Mouse (Mus musculus): ENCODE results near the gene Gm21987. TPM values are rescaled to one million over a fixed set of nuclear protein-coding genes. Genes with fewer than 3 reads are reported as not detected.

Gm21987 gene
- total and polyA plus RNA-seq, 2 experiments from 2014 or later: 6.2 TPM; not detected in 1

- TF ChIP-seq CTCF (IDR thresholded peaks at IDR 0.05; ENCODE audit: low read depth) (no peak), EP300 (IDR thresholded peaks at IDR 0.05; ENCODE audit: low read depth) (no peak)
- H3K27me3 ChIP-seq (ENCODE audit: control insufficient read depth, insufficient read depth, low read length): no peaks in the 10 kb centered on the region
- ATAC-seq (ENCODE audit: insufficient read depth, low read depth): no peak
These were observed 38.9 kb downstream of the Gm21987 start for GRCm38 (mm10) chr16:38385700-38386099.

DNA sequence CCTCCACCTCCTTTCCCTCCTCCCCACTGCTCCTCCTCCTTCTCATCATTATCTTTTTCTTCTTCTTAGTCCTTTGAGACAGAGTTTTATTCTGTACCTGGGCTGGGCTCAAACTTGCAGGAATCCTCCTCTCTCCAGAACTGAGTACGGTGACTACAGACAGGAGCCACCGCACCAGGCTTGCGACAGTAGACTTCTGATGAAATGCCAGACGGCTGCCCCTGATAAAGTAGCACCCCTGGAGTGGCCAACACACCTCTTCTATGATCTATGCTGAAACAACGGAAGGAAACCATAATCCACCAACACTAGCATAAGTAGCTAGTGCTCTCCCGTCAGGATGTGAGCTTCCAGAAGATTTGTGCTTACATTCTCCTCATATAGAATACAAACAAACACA, 40.5 kb downstream of the Gm21987 start:
- no peaks in the 10 kb centered on the region for H3K27me3 ChIP-seq (ENCODE audit: control insufficient read depth, insufficient read depth, low read length)
- no peak for TF ChIP-seq EP300 (IDR thresholded peaks at IDR 0.05; ENCODE audit: low read depth)
- TF ChIP-seq CTCF (IDR thresholded peaks at IDR 0.05; ENCODE audit: low read depth): no peak
- H3K27ac ChIP-seq (ENCODE audit: low read depth): no peak overlapping the region
- H3K4me1 ChIP-seq (ENCODE audit: control insufficient read depth, insufficient read depth): no peaks in the 10 kb centered on the region
- H3K4me3 ChIP-seq (ENCODE audit: low read depth, low read length): no peak overlapping the region
- DNase-seq (ENCODE audit: low spot score): no peak
- H3K9ac ChIP-seq (replicated peaks; ENCODE audit: low read depth, low read length): no peak overlapping the region
- 77% methylated on average over 6 of the region's 6 CpGs for WGBS
- no peak for ATAC-seq (ENCODE audit: insufficient read depth, low read depth)
- H3K4me2 ChIP-seq (ENCODE audit: low read depth, low read length): no peak overlapping the region
- H3K9me3 ChIP-seq (replicated peaks; ENCODE audit: control insufficient read depth, low read length): no peaks in the 10 kb centered on the region
- no peaks in the 10 kb centered on the region for H3K36me3 ChIP-seq (replicated peaks; ENCODE audit: control insufficient read depth, insufficient read depth, low read length)

More at GRCm38 (mm10) chr16:38385700-38386099, 38.9 kb downstream of the Gm21987 start:
- Histone ChIP-seq H3K27ac (ENCODE audit: low read depth) (no peak overlapping the region), H3K36me3 (replicated peaks; ENCODE audit: control insufficient read depth, insufficient read depth, low read length) (no peaks in the 10 kb centered on the region), H3K4me1 (ENCODE audit: control insufficient read depth, insufficient read depth) (no peaks in the 10 kb centered on the region), H3K9ac (replicated peaks; ENCODE audit: low read depth, low read length) (no peak overlapping the region), H3K9me3 (replicated peaks; ENCODE audit: control insufficient read depth, low read length) (no peaks in the 10 kb centered on the region), H3K4me2 (ENCODE audit: low read depth, low read length) (no peak overlapping the region), H3K4me3 (ENCODE audit: low read depth, low read length) (no peak overlapping the region)
- 89% methylated on average over 4 of the region's 4 CpGs for WGBS
- DNase-seq (ENCODE audit: low spot score): no peak

- no peak for DNase-seq (ENCODE audit: low spot score)
- no peak for ATAC-seq (ENCODE audit: insufficient read depth, low read depth)
- TF ChIP-seq EP300 (IDR thresholded peaks at IDR 0.05; ENCODE audit: low read depth) (no peak), CTCF (IDR thresholded peaks at IDR 0.05; ENCODE audit: low read depth) (no peak)
- no peak overlapping the region for H3K9ac ChIP-seq (replicated peaks; ENCODE audit: low read depth, low read length)
- H3K4me2 ChIP-seq (ENCODE audit: low read depth, low read length): no peak overlapping the region
- no peaks in the 10 kb centered on the region for H3K9me3 ChIP-seq (replicated peaks; ENCODE audit: control insufficient read depth, low read length)
- H3K36me3 ChIP-seq (replicated peaks; ENCODE audit: control insufficient read depth, insufficient read depth, low read length): no peaks in the 10 kb centered on the region
- WGBS: 68% methylated on average over 6 of the region's 6 CpGs
- H3K4me1 ChIP-seq (ENCODE audit: control insufficient read depth, insufficient read depth): no peaks in the 10 kb centered on the region
- no peak overlapping the region for H3K27ac ChIP-seq (ENCODE audit: low read depth)
- H3K27me3 ChIP-seq (ENCODE audit: control insufficient read depth, insufficient read depth, low read length): no peaks in the 10 kb centered on the region
- no peak overlapping the region for H3K4me3 ChIP-seq (ENCODE audit: low read depth, low read length)
These were observed 41.9 kb downstream of the Gm21987 start for GRCm38 (mm10) chr16:38388757-38389156.

- no peaks in the 10 kb centered on the region for H3K4me1 ChIP-seq (ENCODE audit: control insufficient read depth, insufficient read depth)
- H3K36me3 ChIP-seq (replicated peaks; ENCODE audit: control insufficient read depth, insufficient read depth, low read length): no peaks in the 10 kb centered on the region
- ATAC-seq (ENCODE audit: insufficient read depth, low read depth): no peak
- WGBS: 77% methylated on average over 8 of the region's 8 CpGs
- no peak for DNase-seq (ENCODE audit: low spot score)
- no peak overlapping the region for H3K9ac ChIP-seq (replicated peaks; ENCODE audit: low read depth, low read length)
- no peak overlapping the region for H3K4me2 ChIP-seq (ENCODE audit: low read depth, low read length)
- H3K9me3 ChIP-seq (replicated peaks; ENCODE audit: control insufficient read depth, low read length): no peaks in the 10 kb centered on the region
- TF ChIP-seq EP300 (IDR thresholded peaks at IDR 0.05; ENCODE audit: low read depth) (no peak), CTCF (IDR thresholded peaks at IDR 0.05; ENCODE audit: low read depth) (no peak)
- H3K27me3 ChIP-seq (ENCODE audit: control insufficient read depth, insufficient read depth, low read length): no peaks in the 10 kb centered on the region
- H3K4me3 ChIP-seq (ENCODE audit: low read depth, low read length): no peak overlapping the region
- H3K27ac ChIP-seq (ENCODE audit: low read depth): no peak overlapping the region
These were observed 42.5 kb downstream of the Gm21987 start for GRCm38 (mm10) chr16:38389284-38389893.

DNA sequence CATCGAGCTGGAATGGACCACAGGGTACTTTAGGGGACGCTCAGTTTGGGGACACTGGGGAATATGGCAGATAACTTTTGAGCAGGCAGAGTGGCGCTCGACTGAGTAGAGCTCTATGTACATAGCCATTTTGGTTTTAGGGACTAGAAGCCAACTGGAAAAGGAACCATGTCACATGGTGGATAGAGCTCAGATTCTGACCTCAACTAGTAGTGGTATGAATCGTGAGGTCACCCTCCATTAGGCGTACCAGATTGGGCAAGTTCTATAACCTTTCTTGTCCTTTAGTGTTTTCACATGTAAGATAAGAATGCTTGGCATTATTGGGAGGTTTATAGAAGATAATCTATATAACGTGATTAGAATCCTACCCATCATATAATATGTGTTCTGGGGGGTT, 43.5 kb downstream of the Gm21987 start:
- Histone ChIP-seq H3K27me3 (ENCODE audit: control insufficient read depth, insufficient read depth, low read length) (no peaks in the 10 kb centered on the region), H3K4me1 (ENCODE audit: control insufficient read depth, insufficient read depth) (no peaks in the 10 kb centered on the region), H3K36me3 (replicated peaks; ENCODE audit: control insufficient read depth, insufficient read depth, low read length) (no peaks in the 10 kb centered on the region), H3K4me3 (ENCODE audit: low read depth, low read length) (no peak overlapping the region), H3K4me2 (ENCODE audit: low read depth, low read length) (no peak overlapping the region), H3K9ac (replicated peaks; ENCODE audit: low read depth, low read length) (no peak overlapping the region), H3K27ac (ENCODE audit: low read depth) (no peak overlapping the region), H3K9me3 (replicated peaks; ENCODE audit: control insufficient read depth, low read length) (no peaks in the 10 kb centered on the region)
- TF ChIP-seq EP300 (IDR thresholded peaks at IDR 0.05; ENCODE audit: low read depth) (no peak), CTCF (IDR thresholded peaks at IDR 0.05; ENCODE audit: low read depth) (no peak)
- 86% methylated on average over 7 of the region's 7 CpGs for WGBS
- DNase-seq (ENCODE audit: low spot score): no peak
- ATAC-seq (ENCODE audit: insufficient read depth, low read depth): no peak
